Mouse (Mus musculus) layer of hippocampus, postnatal 14 days (tissue): Measurements from ENCODE around the gene Brwd1. TPM values are rescaled to one million over a fixed set of nuclear protein-coding genes. Genes with fewer than 3 reads are reported as not detected.
"Not testable (repeated sequence)": the region's sequence is repeated elsewhere in the genome, so short reads cannot be mapped to it uniquely, and the experiment has no call there.

Source experiments
- DNase-seq, 2 experiments: peaks; one replicate each; pipeline ENCODE4 v3.0.0; 2021 to 2022; ENCODE audit warnings: low spot score in 2 of 2, mixed read lengths in 1 of 2
- total RNA-seq, 2 experiments: library from RNA; stranded (reverse); gene quantifications; 2 replicates each; pipeline ENCODE4 v1.2.3; 2021

Brwd1 gene
- total RNA-seq, 2 experiments from 2014 or later = 119 to 123 TPM

DNA sequence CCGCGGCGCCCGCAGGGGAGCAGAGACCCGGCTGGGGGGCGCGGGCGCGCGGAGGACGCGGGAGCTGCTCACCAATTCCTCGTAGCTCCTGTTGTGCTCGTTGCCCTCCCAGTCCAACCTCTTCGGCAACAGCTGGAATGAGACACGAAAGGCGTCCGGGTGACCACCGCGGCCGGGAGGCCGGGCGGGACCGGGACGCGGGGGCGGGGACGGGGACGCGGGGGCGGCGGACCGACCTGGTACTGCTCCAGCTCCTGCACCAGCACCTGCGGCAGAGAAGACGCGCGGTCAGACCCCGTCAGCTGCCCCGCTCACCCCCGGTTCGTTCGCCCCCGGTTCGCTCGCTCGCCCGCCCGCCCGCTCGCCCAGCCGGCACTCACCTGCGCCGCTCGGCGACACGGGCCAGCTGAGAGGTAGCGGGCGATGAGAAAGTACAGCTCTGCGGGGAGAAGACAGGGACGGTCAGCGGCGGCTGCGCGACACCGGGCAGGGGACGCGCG is 534 bp downstream of the Brwd1 start:
- peak; percentile 47 to 71 for DNase-seq

DNA sequence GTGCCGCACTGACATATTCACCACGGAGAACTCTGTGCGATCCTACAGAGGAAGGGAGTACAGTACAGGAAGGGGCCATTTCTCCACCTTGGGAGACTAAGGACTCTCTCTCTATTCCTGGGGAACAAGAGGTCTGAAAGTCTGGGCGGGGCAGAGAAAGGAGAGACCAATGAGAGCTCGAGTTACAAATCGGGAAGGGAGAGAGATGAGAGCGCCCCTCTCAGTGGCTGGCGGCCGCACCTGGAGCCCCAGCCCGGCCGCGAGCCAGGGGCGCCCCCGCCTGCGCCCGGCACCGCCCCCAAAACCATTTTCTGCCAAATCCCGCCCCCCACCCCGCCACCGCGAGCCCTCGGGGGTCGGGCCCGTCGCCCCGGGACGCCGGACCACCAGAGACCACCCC is 995 bp downstream of the Brwd1 start:
- peak; percentile 94 to 95 for DNase-seq

DNA sequence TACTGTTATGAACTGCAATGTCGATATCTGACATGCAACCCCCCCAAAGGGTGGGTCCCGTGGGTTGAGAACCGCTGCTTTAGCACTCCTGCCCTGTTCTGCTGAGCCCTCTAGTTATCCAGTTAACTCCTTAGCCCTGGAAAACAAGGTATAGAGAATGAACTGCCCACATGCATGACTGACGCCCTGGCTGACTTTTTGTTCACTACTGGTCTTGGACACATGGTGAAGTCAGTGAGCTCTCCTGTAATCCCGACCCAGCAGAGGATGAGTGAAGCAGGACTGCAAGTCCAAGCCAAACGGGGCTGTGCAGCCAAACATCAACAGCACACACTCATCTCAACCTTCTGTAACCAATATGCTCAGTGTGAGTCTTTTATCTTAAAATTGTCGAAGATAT is 1.8 kb downstream of the Brwd1 start:
- no peak for DNase-seq

DNA sequence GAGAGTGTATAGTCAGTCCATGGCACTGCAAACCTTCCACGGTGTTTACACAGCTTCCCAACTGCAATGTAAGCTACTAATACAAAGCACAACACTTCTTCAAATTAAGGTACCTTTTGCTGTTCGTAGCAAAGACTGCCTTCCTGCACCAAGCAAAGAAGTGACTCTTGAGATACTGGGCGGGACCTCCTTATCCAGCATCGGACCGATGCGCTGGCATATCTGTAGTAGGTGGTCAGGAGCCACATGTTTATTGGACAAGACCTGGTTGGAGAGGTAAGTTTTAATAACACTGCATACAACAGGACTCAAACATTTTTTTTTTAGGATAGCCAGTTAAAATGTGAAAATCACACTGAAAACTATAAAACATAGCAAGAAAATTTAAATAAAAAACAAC is 14.0 kb downstream of the Brwd1 start:
- no peak for DNase-seq

- no peak for DNase-seq
Observed at GRCm38 (mm10) chr16:96066174-96066573, 16.2 kb downstream of the Brwd1 start.

DNA sequence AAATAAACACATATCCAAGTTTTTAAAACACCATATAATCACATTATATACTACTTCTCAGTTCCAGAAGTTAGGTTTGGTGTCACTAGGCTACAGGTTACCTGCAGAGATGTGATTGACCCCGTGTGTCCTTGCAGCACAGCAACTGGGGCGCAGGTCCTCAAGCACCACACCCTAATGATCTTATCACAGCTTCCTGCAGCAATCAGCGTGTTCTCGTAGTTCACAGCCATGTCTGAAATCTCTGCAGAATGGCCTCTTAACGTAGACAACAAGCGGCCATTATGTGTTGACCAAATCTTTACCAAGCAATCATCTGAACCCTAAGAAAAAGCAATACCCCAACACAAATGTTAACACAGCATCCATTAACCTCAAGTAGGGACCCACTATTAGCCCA is 17.7 kb downstream of the Brwd1 start:
- DNase-seq = no peak

GRCm38 (mm10) chr16:96044096-96044495 is 38.2 kb downstream of the Brwd1 start:
- no peak for DNase-seq

- DNase-seq = no peak
Observed at GRCm38 (mm10) chr16:96040691-96041090, 41.6 kb downstream of the Brwd1 start.

- peak in 1 of 2 experiments; percentile 10 for DNase-seq
Observed at GRCm38 (mm10) chr16:96039538-96039937, 42.8 kb downstream of the Brwd1 start.

DNA sequence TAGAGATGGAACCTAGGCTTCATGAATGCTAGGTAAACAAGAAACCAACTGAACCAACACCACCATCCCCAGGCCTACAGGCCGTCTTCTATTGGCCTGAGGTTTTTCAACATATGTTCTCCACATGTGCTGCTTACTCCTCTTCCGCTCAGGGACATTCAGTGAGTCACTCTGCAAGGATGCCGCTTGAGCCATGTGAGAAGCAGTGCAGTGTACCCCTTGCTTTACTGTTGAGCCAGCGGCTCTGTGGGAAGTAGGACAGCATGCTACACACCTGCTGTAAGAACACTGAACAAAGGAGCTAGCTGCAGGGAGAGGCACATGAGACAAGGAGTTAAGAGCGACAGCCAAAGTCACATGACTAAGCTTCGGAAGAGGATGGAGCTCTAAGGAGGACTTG is 47.9 kb downstream of the Brwd1 start:
- no peak for DNase-seq

DNA sequence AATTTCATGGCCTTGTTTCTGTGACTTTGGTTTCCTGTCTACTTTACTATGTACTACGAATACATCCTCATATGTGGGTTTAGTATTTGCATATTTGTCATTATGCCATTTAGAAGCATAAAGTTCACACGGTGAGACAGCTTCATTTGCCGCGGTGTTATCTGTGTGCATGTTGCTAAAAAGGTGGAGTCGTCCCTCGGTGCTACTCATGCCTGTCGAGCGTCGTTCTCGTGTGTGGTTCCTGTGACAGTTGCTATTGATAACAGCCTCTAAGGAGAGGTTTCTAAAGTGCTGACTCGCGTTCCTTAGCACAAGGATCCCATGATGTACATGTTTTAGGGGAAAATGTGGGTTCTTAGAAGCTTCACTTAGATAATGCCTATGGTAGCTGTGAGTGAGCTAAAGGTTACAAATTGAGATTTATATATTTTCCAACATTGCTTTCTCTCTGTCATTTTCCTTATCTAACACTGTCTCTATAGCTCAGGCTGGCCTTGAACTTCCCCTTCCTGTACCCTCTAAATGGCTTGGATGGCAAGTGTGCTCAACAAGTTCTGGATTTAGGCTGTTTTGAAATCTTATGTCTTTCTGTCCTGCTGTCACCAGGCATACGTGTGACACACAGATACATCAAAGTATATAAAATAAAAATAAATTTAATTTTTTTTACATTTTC is 49.8 kb downstream of the Brwd1 start:
- DNase-seq = no peak

GRCm38 (mm10) chr16:96030476-96031102 is 51.7 kb downstream of the Brwd1 start:
- DNase-seq = no peak

DNA sequence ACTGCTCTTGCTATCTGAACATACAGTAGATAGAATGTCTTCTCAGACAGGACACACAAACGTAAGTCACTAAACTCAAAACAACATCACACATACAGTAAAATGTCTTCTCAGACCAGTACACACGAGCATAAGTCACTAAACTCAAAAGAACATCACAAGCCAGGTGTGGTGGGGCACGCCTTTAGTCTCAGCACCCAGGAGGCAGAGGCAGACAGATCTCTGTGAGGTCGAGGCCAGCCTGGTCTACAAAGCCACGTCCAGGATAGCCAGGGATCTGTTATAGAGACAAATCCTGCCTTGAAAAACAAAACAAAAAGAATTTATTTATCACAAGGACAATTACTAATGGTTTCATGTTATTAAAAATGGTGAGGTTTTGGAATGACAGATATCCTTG is 56.1 kb downstream of the Brwd1 start:
- no peak for DNase-seq

GRCm38 (mm10) chr16:96025244-96025643 is 57.1 kb downstream of the Brwd1 start:
- DNase-seq = no peak

GRCm38 (mm10) chr16:96021045-96021444 is 61.3 kb downstream of the Brwd1 start:
- DNase-seq = no peak

- not testable (repeated sequence) for DNase-seq
Observed at GRCm38 (mm10) chr16:96009124-96009523, 73.2 kb downstream of the Brwd1 start.

DNA sequence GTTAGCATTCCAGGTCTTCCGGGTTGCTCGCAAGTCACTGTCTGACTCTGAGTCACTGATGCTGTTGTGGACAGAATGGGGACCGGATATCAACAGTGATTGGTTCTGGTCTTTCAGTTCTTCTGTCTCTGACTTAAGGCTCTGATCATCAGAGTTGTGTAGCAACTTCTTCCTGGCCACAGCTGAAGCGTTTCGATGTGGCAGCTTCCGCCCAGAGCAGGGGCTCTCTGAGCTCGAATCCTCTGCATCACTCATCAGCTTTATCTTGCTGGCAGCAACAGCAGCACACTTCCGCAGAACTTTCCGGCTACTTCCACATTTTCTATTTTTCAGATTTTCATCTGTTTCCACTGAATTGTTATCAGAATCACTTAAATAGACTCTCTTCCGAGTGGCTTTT is 78.0 kb downstream of the Brwd1 start:
- DNase-seq = not testable (repeated sequence)

- DNase-seq = no peak
Observed at GRCm38 (mm10) chr16:95999291-95999690, 83.0 kb downstream of the Brwd1 start.

GRCm38 (mm10) chr16:95996156-95996555 is 86.2 kb downstream of the Brwd1 start:
- DNase-seq = no peak

DNA sequence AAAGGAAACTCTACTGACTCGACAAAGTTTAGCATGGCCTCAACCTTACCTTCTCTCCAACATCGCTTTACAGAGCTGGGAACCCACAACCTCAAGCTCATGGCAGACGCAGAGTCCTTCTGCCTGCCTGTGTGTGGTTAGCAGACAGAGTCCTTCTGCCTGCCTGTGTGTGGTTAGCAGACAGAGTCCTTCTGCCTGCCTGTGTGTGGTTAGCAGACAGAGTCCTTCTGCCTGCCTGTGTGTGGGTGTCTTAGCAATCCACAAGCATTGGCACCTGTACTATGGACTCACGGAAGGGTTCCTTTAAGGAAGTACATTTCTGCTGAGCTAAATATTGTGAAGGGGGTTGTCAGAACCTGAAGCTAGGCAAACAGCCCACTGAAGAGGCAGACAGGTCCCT is 87.8 kb downstream of the Brwd1 start:
- DNase-seq = peak; percentile 19 to 26

GRCm38 (mm10) chr16:95992596-95992995 is 89.7 kb downstream of the Brwd1 start:
- DNase-seq = no peak

- DNase-seq = no peak
Observed at GRCm38 (mm10) chr16:95991122-95991900, 91.0 kb downstream of the Brwd1 start.
